Mouse (Mus musculus) liver, postnatal 0 days (tissue): ENCODE measurements at regions not wholly inside any gene's neighbourhood (a gene's known extent, or its start where the extent isn't known, plus 50 kb on each side); places are given as distances from the start of the nearest gene placed in this dataset.

ENCODE experiments used
- CTCF ChIP-seq: sonication (generic); IDR thresholded peaks from 2 replicates; pipeline ENCODE4 v1.5.1; 2016; ENCODE audit warnings: antibody characterized with exemption, low read depth
- EP300 ChIP-seq: IDR thresholded peaks from 2 replicates; pipeline ENCODE4 v1.6.1; 2016; ENCODE audit warnings: antibody characterized with exemption, low read depth, mild to moderate bottlenecking

- TF ChIP-seq CTCF (no peak), EP300 (no peak)
These were observed 65.5 kb downstream of the Dusp6 start for GRCm38 (mm10) chr10:99328568-99328967.
